Mouse (Mus musculus) spleen, adult 2 months (tissue): Measurements from ENCODE around the gene Rin3. TPM values are rescaled to one million over a fixed set of nuclear protein-coding genes. Genes with fewer than 3 reads are reported as not detected.
A peak's percentile ranks its signal among the peaks of the same experiment; 100 is the strongest.

Experiments
- DNase-seq, 2 experiments: peaks; one replicate each; pipeline versions ENCODE4 v3.0.0 to v3.0.0-alpha.2; 2012 to 2021; ENCODE audit warnings: low spot score in 2 of 2, low read depth in 1 of 2
- H3K27ac ChIP-seq: fragments of 200-500 bp; 2 replicates; pipeline ENCODE4 v1.5.1; 2012; ENCODE audit warnings: low read length, inconsistent platforms; ENCODE audit not compliant: insufficient read depth
- H3K27me3 ChIP-seq: fragments of 200-500 bp; 2 replicates; pipeline ENCODE4 v1.6.1; 2012; ENCODE audit warnings: mild to moderate bottlenecking, moderate library complexity, low read length, inconsistent platforms; ENCODE audit not compliant: control insufficient read depth, insufficient read depth
- H3K36me3 ChIP-seq: fragments of 200-500 bp; 2 replicates; pipeline ENCODE4 v1.6.1; 2012; ENCODE audit warnings: mild to moderate bottlenecking, low read length, inconsistent platforms; ENCODE audit not compliant: control insufficient read depth, insufficient read depth
- H3K4me1 ChIP-seq: fragments of 200-500 bp; 2 replicates; pipeline ENCODE4 v1.6.1; 2011; ENCODE audit warnings: inconsistent platforms; ENCODE audit not compliant: control insufficient read depth, insufficient read depth, insufficient read length
- H3K4me3 ChIP-seq: fragments of 200-500 bp; 2 replicates; pipeline ENCODE4 v1.5.1; 2011; ENCODE audit warnings: mild to moderate bottlenecking, inconsistent platforms; ENCODE audit not compliant: insufficient read depth, insufficient read length; ENCODE audit errors: extremely low read depth
- CTCF ChIP-seq: fragments of 200-500 bp; IDR thresholded peaks from 2 replicates; pipeline ENCODE4 v1.5.1; 2011; ENCODE audit warnings: mild to moderate bottlenecking, inconsistent platforms; ENCODE audit not compliant: insufficient read depth, insufficient read length, insufficient replicate concordance; ENCODE audit errors: extremely low read depth
- POLR2A ChIP-seq: fragments of 200-500 bp; IDR thresholded peaks from 2 replicates; pipeline ENCODE4 v1.6.1; 2011; ENCODE audit warnings: low read depth, low read length, inconsistent platforms
- WGBS: fragments of 180-500 bp; shearing (Covaris S2); methylation state at CpG from one replicate; pipeline ENCODE4 v1.1.7; 2018; 5-methylcytosine and 5-hydroxymethylcytosine counted together
- polyA plus RNA-seq: library from polyadenylated mRNA; depleted of rRNA; stranded (reverse); fragments of >200 nt; gene quantifications from 2 replicates; pipeline ENCODE4 v1.2.3, GENCODE M21; 2012

The Rin3 gene
- polyA plus RNA-seq, 1 experiment = 63.4 TPM

GRCm38 (mm10) chr12:102301585-102301984 is 18.7 kb downstream of the Rin3 start:
- H3K27me3 ChIP-seq = no peaks in the 10 kb centered on the region
- peak overlapping the region; percentile 61 for H3K27ac ChIP-seq
- DNase-seq = no peak
- no peaks in the 10 kb centered on the region for H3K36me3 ChIP-seq
- 24% methylated on average over 1 of the region's 1 CpGs for WGBS
- H3K4me1 ChIP-seq = peaks cover 33% of the 10 kb centered on the region; the same call in 1 of the 2 replicates
- no peak overlapping the region for H3K4me3 ChIP-seq
- TF ChIP-seq POLR2A (no peak), CTCF (no peak)

- Histone ChIP-seq H3K27me3 (no peaks in the 10 kb centered on the region), H3K4me1 (peaks cover 29% of the 10 kb centered on the region; the same call in 1 of the 2 replicates), H3K27ac (peak overlapping the region; percentile 61), H3K36me3 (no peaks in the 10 kb centered on the region), H3K4me3 (no peak overlapping the region)
- TF ChIP-seq POLR2A = no peak
- WGBS = 25% methylated on average over 9 of the region's 9 CpGs
- DNase-seq = peak; percentile 42 to 58
These were observed 19.5 kb downstream of the Rin3 start for GRCm38 (mm10) chr12:102302322-102302721.

- no peaks in the 10 kb centered on the region for H3K27me3 ChIP-seq
- no peak overlapping the region for H3K4me3 ChIP-seq
- DNase-seq = no peak
- peaks cover 31% of the 10 kb centered on the region for H3K4me1 ChIP-seq
- H3K27ac ChIP-seq = peak overlapping the region; percentile 34
- TF ChIP-seq CTCF = no peak
- TF ChIP-seq POLR2A = no peak
- H3K36me3 ChIP-seq = no peaks in the 10 kb centered on the region
- 63% methylated on average over 4 of the region's 4 CpGs for WGBS
These were observed 20.0 kb downstream of the Rin3 start for GRCm38 (mm10) chr12:102302831-102303351.

GRCm38 (mm10) chr12:102303867-102304266 is 21.0 kb downstream of the Rin3 start:
- H3K36me3 ChIP-seq = no peaks in the 10 kb centered on the region
- DNase-seq = no peak
- peaks cover 39% of the 10 kb centered on the region for H3K4me1 ChIP-seq
- H3K4me3 ChIP-seq = no peak overlapping the region
- WGBS = 65% methylated on average over 7 of the region's 7 CpGs
- TF ChIP-seq CTCF (no peak), POLR2A (no peak)
- no peak overlapping the region for H3K27ac ChIP-seq
- no peaks in the 10 kb centered on the region for H3K27me3 ChIP-seq

GRCm38 (mm10) chr12:102305069-102305836 is 22.4 kb downstream of the Rin3 start:
- DNase-seq = no peak
- Histone ChIP-seq H3K36me3 (no peaks in the 10 kb centered on the region), H3K27ac (0 out of 2 replicates have a peak overlapping the region, but pooled peaks have one; percentile 8), H3K4me1 (peaks cover 46% of the 10 kb centered on the region), H3K27me3 (no peaks in the 10 kb centered on the region), H3K4me3 (no peak overlapping the region)
- 75% methylated on average over 10 of the region's 10 CpGs for WGBS
- TF ChIP-seq POLR2A (no peak), CTCF (no peak)

GRCm38 (mm10) chr12:102308001-102308456 is 25.2 kb downstream of the Rin3 start:
- DNase-seq = no peak
- H3K27me3 ChIP-seq = no peaks in the 10 kb centered on the region
- TF ChIP-seq CTCF (no peak), POLR2A (no peak)
- no peaks in the 10 kb centered on the region for H3K36me3 ChIP-seq
- H3K27ac ChIP-seq = no peak overlapping the region
- H3K4me3 ChIP-seq = no peak overlapping the region
- WGBS = 33% methylated on average over 6 of the region's 6 CpGs
- H3K4me1 ChIP-seq = peaks cover 28% of the 10 kb centered on the region

- no peaks in the 10 kb centered on the region for H3K27me3 ChIP-seq
- H3K27ac ChIP-seq = no peak overlapping the region
- peaks cover 27% of the 10 kb centered on the region for H3K4me1 ChIP-seq
- WGBS = 33% methylated on average over 16 of the region's 16 CpGs
- TF ChIP-seq POLR2A = no peak
- 0 out of 2 replicates have a peak, but pooled peaks cover 3% of the 10 kb centered on the region for H3K36me3 ChIP-seq
- H3K4me3 ChIP-seq = no peak overlapping the region
- DNase-seq = peak in 1 of 2 experiments; percentile 36
These were observed 25.7 kb downstream of the Rin3 start for GRCm38 (mm10) chr12:102308457-102309011.
